Mouse (Mus musculus) liver, postnatal 0 days (tissue): ENCODE results near the gene Med12l. TPM values are rescaled to one million over a fixed set of nuclear protein-coding genes. Genes with fewer than 3 reads are reported as not detected.
A peak's percentile ranks its signal among the peaks of the same experiment; 100 is the strongest.

Experiments
- ATAC-seq: fragments of 200-750 bp; cut with Nextera tagmentation; 2 replicates; pipeline ENCODE4 v1.8.0; 2017; ENCODE audit warnings: mild to moderate bottlenecking, moderate library complexity
- DNase-seq: peaks from one replicate; pipeline ENCODE4 v3.0.0-alpha.2; 2016
- H3K27ac ChIP-seq: fragments of 300-500 bp; sonication (generic); 2 replicates; pipeline ENCODE4 v1.5.1; 2014; ENCODE audit warnings: antibody characterized with exemption, moderate library complexity, mild to moderate bottlenecking, low read depth
- H3K27me3 ChIP-seq: fragments of 300-500 bp; sonication (generic); 2 replicates; pipeline ENCODE4 v1.6.1; 2014; ENCODE audit warnings: low read length, control low read depth, mixed read lengths; ENCODE audit not compliant: insufficient read depth
- H3K36me3 ChIP-seq: fragments of 300-500 bp; sonication (generic); replicated peaks from 2 replicates; pipeline ENCODE4 v1.6.1; 2014; ENCODE audit warnings: mild to moderate bottlenecking, control low read depth, low read length, moderate library complexity, mixed read lengths; ENCODE audit not compliant: insufficient read depth
- H3K4me1 ChIP-seq: fragments of 300-500 bp; sonication (generic); 2 replicates; pipeline ENCODE4 v1.6.1; 2014; ENCODE audit warnings: antibody characterized with exemption, mild to moderate bottlenecking, control low read depth; ENCODE audit not compliant: insufficient read depth
- H3K4me2 ChIP-seq: fragments of 300-500 bp; sonication (generic); 2 replicates; pipeline ENCODE4 v1.6.1; 2014; ENCODE audit warnings: low read depth, mild to moderate bottlenecking, low read length, moderate library complexity, mixed read lengths
- H3K4me3 ChIP-seq: fragments of 300-500 bp; sonication (generic); 2 replicates; pipeline ENCODE4 v1.5.1; 2014; ENCODE audit warnings: low read depth, low read length
- H3K9ac ChIP-seq: fragments of 300-500 bp; sonication (generic); replicated peaks from 2 replicates; pipeline ENCODE4 v1.6.1; 2014; ENCODE audit warnings: mild to moderate bottlenecking, moderate library complexity
- H3K9me3 ChIP-seq: fragments of 300-500 bp; sonication (generic); 2 replicates; pipeline ENCODE4 v1.6.1; 2016; ENCODE audit warnings: mild to moderate bottlenecking, control low read depth, low read length, mixed read lengths
- CTCF ChIP-seq: sonication (generic); IDR thresholded peaks from 2 replicates; pipeline ENCODE4 v1.5.1; 2016; ENCODE audit warnings: antibody characterized with exemption, low read depth
- EP300 ChIP-seq: IDR thresholded peaks from 2 replicates; pipeline ENCODE4 v1.6.1; 2016; ENCODE audit warnings: antibody characterized with exemption, low read depth, mild to moderate bottlenecking
- WGBS: fragments of 180-500 bp; shearing (Covaris S2); extraction: QIAGEN DNeasy Blood & Tissue Kit; methylation state at CpG from one replicate; pipeline ENCODE4 v1.1.7; 2014; ENCODE audit not compliant: insufficient replicate concordance; 5-methylcytosine and 5-hydroxymethylcytosine counted together
- polyA plus RNA-seq: library from polyadenylated mRNA; unstranded; fragments of >200 nt; fragmentation: Nextera tagmentation; extraction: Ambion mirVana; gene quantifications from 2 replicates; pipeline ENCODE4 v1.2.1, GENCODE M21; 2015

Med12l gene
- polyA plus RNA-seq: 0.52 and 0.67 TPM in 2 replicates

DNA sequence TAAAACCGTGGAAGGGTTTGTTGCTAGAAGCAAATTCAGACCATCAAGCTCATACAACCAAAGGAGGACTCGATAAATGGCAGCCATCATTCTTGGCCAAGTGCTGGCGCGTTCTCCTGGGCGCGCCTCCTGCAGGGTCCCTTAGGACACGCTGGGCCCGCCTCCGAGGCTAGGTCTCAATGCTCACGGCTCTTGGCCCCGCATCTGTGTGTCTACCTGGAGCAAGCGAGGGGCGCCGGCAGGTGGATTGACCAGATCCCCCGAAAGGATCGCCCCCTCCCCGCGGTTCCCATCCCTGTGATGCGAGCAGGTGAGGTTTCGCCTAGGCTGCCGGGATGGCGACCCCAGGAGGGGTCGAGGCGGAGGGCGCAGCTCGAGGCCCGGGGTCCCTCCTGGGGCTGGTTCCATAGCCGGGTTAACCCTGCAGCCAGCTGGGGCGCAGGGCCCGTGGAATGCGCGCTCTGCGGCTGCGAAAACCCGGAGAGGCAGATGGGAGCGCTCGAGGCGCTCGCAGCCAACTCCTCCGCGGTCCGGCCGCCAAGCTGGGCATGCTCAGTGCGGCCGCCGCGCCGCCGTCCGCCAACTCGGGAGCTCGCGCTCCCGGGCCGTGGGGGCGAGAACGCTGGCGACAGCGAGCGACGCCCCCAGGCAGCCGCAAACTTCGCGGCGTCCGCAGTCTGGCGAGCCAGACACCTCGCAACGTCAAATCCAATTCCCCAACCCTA, at the start of gene Med12l:
Med12l (plus strand) TSS at position 555 of the 725 bp plus-strand sequence.
- DNase-seq (peak; percentile 43), ATAC-seq (peak; percentile 60)
- H3K4me2 ChIP-seq: peak within 1 kb of the TSS; percentile 88
- peak within 1 kb of the TSS; percentile 64 for H3K4me3 ChIP-seq
- 1% methylated on average over 66 of the region's 69 CpGs for WGBS
- H3K27ac ChIP-seq: peak within 1 kb of the TSS; percentile 49; the same call in 1 of the 2 replicates
- H3K9me3 ChIP-seq: no peaks in the 10 kb centered on the region
- peak within 1 kb of the TSS; percentile 58 for H3K9ac ChIP-seq
- peaks cover 53% of the 10 kb centered on the region for H3K27me3 ChIP-seq
- TF ChIP-seq CTCF (no peak), EP300 (no peak)
- no peaks in the 10 kb centered on the region for H3K36me3 ChIP-seq
- H3K4me1 ChIP-seq: peaks cover 12% of the 10 kb centered on the region

DNA sequence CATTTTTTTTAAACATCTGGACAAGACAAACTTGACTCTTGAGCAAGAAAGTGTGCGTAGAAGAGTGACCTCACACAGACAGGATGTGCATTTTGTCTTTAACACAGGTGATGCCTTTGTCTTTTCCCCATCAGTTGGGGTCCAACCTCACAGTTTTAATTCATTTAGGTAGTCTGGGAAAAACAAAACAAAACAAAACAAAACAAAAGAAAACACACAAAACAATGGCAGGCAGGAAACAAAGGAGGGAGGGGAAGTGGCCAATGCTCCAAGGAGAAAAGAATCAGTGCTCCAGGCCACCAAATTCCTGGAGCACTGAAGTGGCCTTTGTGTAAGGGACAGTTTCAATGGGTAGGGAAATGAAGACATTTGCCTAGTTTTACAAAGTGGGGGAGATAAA, 44.5 kb upstream of the Med12l start:
- Histone ChIP-seq H3K4me3 (no peak overlapping the region), H3K4me2 (no peak overlapping the region), H3K27me3 (no peaks in the 10 kb centered on the region), H3K36me3 (no peaks in the 10 kb centered on the region), H3K4me1 (no peaks in the 10 kb centered on the region), H3K9me3 (no peaks in the 10 kb centered on the region), H3K9ac (no peak overlapping the region), H3K27ac (no peak overlapping the region)
- TF ChIP-seq EP300 (no peak), CTCF (no peak)
- ATAC-seq (no peak), DNase-seq (no peak)
- WGBS: 82% methylated on average over 1 of the region's 1 CpGs

- H3K27me3 ChIP-seq: no peaks in the 10 kb centered on the region
- no peak for TF ChIP-seq CTCF
- no peak for TF ChIP-seq EP300
- no peak overlapping the region for H3K27ac ChIP-seq
- H3K4me1 ChIP-seq: no peaks in the 10 kb centered on the region
- DNase-seq: no peak
- 0 out of 2 replicates have a peak, but pooled peaks cover 2% of the 10 kb centered on the region for H3K9me3 ChIP-seq
- H3K9ac ChIP-seq: no peak overlapping the region
- H3K36me3 ChIP-seq: no peaks in the 10 kb centered on the region
- no peak for ATAC-seq
- H3K4me2 ChIP-seq: no peak overlapping the region
- 27% methylated on average over 1 of the region's 1 CpGs for WGBS
- H3K4me3 ChIP-seq: no peak overlapping the region
Measured at GRCm38 (mm10) chr3:58977413-58977812, 28.2 kb upstream of the Med12l start.

DNA sequence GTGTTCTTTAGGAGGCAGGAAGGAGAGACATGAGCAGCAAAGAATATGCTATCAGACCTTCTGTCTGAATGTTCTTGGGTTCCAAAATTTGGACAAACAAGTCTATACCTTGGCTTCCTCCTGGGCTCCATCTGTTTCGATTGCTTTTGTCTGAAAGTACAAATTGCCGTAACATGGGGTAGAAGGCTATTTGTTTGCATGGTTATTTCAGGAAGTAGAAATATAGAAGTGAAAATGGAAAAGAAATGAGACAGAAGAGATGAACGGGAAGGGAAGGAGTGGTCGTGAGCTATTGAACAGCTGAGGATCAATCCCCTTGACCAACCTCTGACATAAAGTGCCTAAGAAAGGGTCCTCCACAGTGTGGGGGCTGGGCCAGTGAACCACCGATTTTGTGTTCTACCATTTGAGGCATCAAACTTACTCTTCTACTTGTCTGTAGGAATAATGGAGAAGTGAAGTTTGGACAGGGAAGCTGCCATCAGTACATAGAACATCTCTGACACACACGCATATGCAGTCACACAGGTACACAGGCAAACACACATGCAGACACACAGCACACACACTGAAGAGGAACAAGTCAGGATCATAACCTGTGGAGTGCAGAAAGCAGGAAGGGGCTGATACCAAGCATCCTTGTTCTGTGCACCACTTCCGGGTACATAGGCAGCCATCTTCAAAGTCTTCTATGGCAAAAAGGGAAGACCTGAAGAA, 27.6 kb upstream of the Med12l start:
- 0 out of 2 replicates have a peak, but pooled peaks cover 2% of the 10 kb centered on the region for H3K9me3 ChIP-seq
- no peaks in the 10 kb centered on the region for H3K27me3 ChIP-seq
- DNase-seq (no peak), ATAC-seq (no peak)
- no peaks in the 10 kb centered on the region for H3K4me1 ChIP-seq
- H3K4me2 ChIP-seq: no peak overlapping the region
- H3K4me3 ChIP-seq: no peak overlapping the region
- 72% methylated on average over 7 of the region's 7 CpGs for WGBS
- no peak overlapping the region for H3K9ac ChIP-seq
- H3K27ac ChIP-seq: no peak overlapping the region
- TF ChIP-seq CTCF (no peak), EP300 (no peak)
- no peaks in the 10 kb centered on the region for H3K36me3 ChIP-seq

GRCm38 (mm10) chr3:58980579-58980978, 25.0 kb upstream of the Med12l start:
- H3K4me2 ChIP-seq: no peak overlapping the region
- no peak overlapping the region for H3K9ac ChIP-seq
- TF ChIP-seq CTCF: no peak
- no peak for TF ChIP-seq EP300
- H3K4me1 ChIP-seq: no peaks in the 10 kb centered on the region
- DNase-seq (peak; percentile 24), ATAC-seq (peak; percentile 85)
- no peaks in the 10 kb centered on the region for H3K27me3 ChIP-seq
- WGBS: 41% methylated on average over 4 of the region's 4 CpGs
- H3K4me3 ChIP-seq: no peak overlapping the region
- no peaks in the 10 kb centered on the region for H3K9me3 ChIP-seq
- no peaks in the 10 kb centered on the region for H3K36me3 ChIP-seq
- no peak overlapping the region for H3K27ac ChIP-seq
